Mouse (Mus musculus): ENCODE data around the gene Cep152. TPM values are rescaled to one million over a fixed set of nuclear protein-coding genes. Genes with fewer than 3 reads are reported as not detected.

Cep152 gene
- total and polyA plus RNA-seq, 3 experiments = 0.51 to 1.4 (median 1.4) TPM

DNA sequence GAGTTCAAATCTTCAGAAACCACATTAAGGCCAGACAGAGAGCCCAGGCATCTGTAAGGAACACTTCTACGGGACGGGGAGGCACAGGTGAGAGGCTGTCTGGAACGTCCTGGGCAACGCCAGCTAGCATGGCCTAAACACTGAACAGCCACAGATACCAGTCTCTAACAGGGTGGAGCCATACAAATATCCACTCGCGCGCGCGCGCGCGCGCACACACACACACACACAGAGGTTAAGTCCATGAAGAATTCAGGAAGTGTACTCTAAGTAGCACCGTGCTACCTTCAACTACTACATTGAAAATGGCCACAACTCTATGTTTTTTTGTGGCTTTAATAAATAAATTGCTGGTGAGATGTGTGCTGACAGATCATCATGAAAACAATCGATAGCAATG lies 1.7 kb downstream of the Cep152 start:
- H3K27me3 ChIP-seq (ENCODE audit: control insufficient read depth, insufficient read depth, low read length) = no peaks in the 10 kb centered on the region
- H3K79me2 ChIP-seq (replicated peaks; ENCODE audit: control insufficient read depth, insufficient read depth, low read length) = no peaks in the 10 kb centered on the region
- TF ChIP-seq CTCF (IDR thresholded peaks at IDR 0.05) = no peak
- TF ChIP-seq POLR2A (IDR thresholded peaks at IDR 0.05; ENCODE audit: insufficient read depth, low read depth, low read length) = no peak
- TF ChIP-seq EP300 (IDR thresholded peaks at IDR 0.05; ENCODE audit: insufficient read depth, low read depth, low read length) = no peak
- H3K36me3 ChIP-seq (ENCODE audit: control insufficient read depth, insufficient read depth, low read length) = peaks cover 5% of the 10 kb centered on the region
- H3K27ac ChIP-seq = no peak overlapping the region
- no peaks in the 10 kb centered on the region; the same call in 1 of the 2 replicates for H3K4me1 ChIP-seq (ENCODE audit: control insufficient read depth, insufficient read depth, low read length)
- H3K4me3 ChIP-seq = no peak overlapping the region
- intact Hi-C loops (cut with DNase I) = no loop called here
- H3K9ac ChIP-seq (ENCODE audit: low read depth, low read length) = no peak overlapping the region
- no peak for DNase-seq
- 90% methylated on average over 15 of the region's 15 CpGs for WGBS

DNA sequence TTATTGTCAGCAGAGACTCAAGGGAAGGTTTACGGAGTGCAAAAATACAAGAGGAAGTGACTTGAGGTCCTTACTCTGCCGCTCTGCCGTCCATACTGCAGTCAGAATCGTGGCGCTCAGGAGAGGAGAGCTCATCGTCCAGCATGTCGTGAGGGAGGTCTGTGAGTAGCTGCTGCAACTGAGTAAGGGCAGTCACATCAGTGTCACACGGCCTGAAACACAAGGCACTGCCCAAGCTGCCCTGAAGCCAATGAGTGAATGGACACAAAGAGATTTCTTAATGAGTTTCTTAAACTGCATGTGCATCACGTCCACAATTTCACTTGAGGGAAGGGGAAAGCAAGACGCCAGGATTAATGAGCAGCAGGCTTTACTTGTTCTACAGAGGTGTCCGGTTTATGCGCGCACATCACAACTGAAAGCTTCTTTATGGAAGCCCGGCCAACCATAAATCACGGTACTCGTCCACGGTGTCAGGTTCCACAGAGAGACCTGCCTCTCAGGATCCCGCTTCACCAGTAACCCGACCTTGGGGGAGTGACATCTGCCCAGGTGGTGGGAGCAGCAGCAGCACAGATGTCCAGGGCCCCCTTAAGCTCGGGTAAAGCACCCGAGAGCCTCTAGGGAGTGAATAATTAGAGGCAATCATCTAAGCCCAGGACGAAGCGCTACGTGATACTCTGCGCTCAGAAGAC lies 4.6 kb downstream of the Cep152 start:
- TF ChIP-seq POLR2A (IDR thresholded peaks at IDR 0.05; ENCODE audit: insufficient read depth, low read depth, low read length) (no peak), EP300 (IDR thresholded peaks at IDR 0.05; ENCODE audit: insufficient read depth, low read depth, low read length) (no peak), CTCF (IDR thresholded peaks at IDR 0.05) (no peak)
- no peaks in the 10 kb centered on the region for H3K4me1 ChIP-seq (ENCODE audit: control insufficient read depth, insufficient read depth, low read length)
- no peaks in the 10 kb centered on the region for H3K27me3 ChIP-seq (ENCODE audit: control insufficient read depth, insufficient read depth, low read length)
- intact Hi-C loops (cut with DNase I) = no loop called here
- H3K27ac ChIP-seq = no peak overlapping the region
- no peak overlapping the region for H3K9ac ChIP-seq (ENCODE audit: low read depth, low read length)
- 91% methylated on average over 25 of the region's 25 CpGs for WGBS
- no peaks in the 10 kb centered on the region for H3K79me2 ChIP-seq (replicated peaks; ENCODE audit: control insufficient read depth, insufficient read depth, low read length)
- DNase-seq = no peak
- H3K4me3 ChIP-seq = no peak overlapping the region
- peaks cover 5% of the 10 kb centered on the region for H3K36me3 ChIP-seq (ENCODE audit: control insufficient read depth, insufficient read depth, low read length)

DNA sequence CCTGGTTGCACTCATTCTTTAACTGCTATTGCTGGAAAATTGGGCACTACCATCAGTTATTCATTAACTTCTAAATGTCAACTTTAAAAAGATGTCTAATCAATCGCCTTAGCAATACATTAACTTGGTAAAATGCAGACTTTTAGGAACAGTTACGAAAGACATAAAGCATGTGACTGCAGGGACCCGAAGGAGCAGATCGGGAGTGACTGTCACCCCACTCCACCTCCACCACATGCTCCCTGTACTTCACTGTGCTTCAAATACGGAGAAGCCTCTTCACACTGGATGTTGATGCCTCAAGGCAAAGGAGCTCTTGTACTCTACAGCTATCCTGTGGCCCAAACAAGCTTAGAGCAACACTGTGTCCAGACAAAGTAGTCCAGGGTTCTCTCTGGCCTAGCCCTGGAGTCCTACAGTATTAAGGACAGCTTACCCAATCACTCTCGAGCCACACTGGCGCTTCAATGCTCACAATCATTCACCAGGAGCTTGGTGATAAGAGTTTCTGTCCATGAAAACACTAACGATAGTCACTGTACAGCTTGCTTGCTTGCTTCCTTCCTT lies 9.0 kb downstream of the Cep152 start:
- no peaks in the 10 kb centered on the region for H3K79me2 ChIP-seq (replicated peaks; ENCODE audit: control insufficient read depth, insufficient read depth, low read length)
- intact Hi-C loops (cut with DNase I) = no loop called here
- H3K9ac ChIP-seq (ENCODE audit: low read depth, low read length) = no peak overlapping the region
- H3K4me3 ChIP-seq = no peak overlapping the region
- H3K36me3 ChIP-seq (ENCODE audit: control insufficient read depth, insufficient read depth, low read length) = no peaks in the 10 kb centered on the region
- 71% methylated on average over 8 of the region's 8 CpGs for WGBS
- no peak overlapping the region for H3K27ac ChIP-seq
- no peaks in the 10 kb centered on the region for H3K4me1 ChIP-seq (ENCODE audit: control insufficient read depth, insufficient read depth, low read length)
- no peak for DNase-seq
- no peak for TF ChIP-seq EP300 (IDR thresholded peaks at IDR 0.05; ENCODE audit: insufficient read depth, low read depth, low read length)
- TF ChIP-seq POLR2A (IDR thresholded peaks at IDR 0.05; ENCODE audit: insufficient read depth, low read depth, low read length) = no peak
- no peak for TF ChIP-seq CTCF (IDR thresholded peaks at IDR 0.05)
- no peaks in the 10 kb centered on the region for H3K27me3 ChIP-seq (ENCODE audit: control insufficient read depth, insufficient read depth, low read length)

DNA sequence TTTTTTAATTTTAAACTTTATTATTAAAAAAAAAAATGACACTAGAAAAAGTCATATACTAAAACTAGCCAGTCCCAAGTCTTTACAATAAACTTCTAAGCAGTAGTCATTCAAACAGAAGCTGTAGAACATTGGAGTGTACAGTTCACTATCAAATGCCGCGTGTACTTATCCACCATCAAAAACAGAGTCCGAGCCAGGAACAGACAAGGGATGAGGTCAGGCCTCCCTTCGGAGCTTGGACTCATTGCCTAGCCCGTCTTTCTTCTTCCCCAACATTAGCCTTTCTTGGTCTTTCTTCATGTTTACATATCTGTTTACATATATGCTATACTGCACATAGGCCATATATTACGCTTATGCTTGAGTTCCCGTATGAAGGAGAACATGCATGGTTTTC lies 9.5 kb downstream of the Cep152 start:
- Histone ChIP-seq H3K4me1 (ENCODE audit: control insufficient read depth, insufficient read depth, low read length) (no peaks in the 10 kb centered on the region), H3K27ac (no peak overlapping the region), H3K27me3 (ENCODE audit: control insufficient read depth, insufficient read depth, low read length) (no peaks in the 10 kb centered on the region), H3K9ac (ENCODE audit: low read depth, low read length) (no peak overlapping the region), H3K4me3 (no peak overlapping the region), H3K36me3 (ENCODE audit: control insufficient read depth, insufficient read depth, low read length) (no peaks in the 10 kb centered on the region), H3K79me2 (replicated peaks; ENCODE audit: control insufficient read depth, insufficient read depth, low read length) (no peaks in the 10 kb centered on the region)
- WGBS = 81% methylated on average over 7 of the region's 7 CpGs
- intact Hi-C loops (cut with DNase I) = no loop called here
- DNase-seq = no peak
- TF ChIP-seq EP300 (IDR thresholded peaks at IDR 0.05; ENCODE audit: insufficient read depth, low read depth, low read length) = no peak
- TF ChIP-seq CTCF (IDR thresholded peaks at IDR 0.05) = no peak
- no peak for TF ChIP-seq POLR2A (IDR thresholded peaks at IDR 0.05; ENCODE audit: insufficient read depth, low read depth, low read length)

DNA sequence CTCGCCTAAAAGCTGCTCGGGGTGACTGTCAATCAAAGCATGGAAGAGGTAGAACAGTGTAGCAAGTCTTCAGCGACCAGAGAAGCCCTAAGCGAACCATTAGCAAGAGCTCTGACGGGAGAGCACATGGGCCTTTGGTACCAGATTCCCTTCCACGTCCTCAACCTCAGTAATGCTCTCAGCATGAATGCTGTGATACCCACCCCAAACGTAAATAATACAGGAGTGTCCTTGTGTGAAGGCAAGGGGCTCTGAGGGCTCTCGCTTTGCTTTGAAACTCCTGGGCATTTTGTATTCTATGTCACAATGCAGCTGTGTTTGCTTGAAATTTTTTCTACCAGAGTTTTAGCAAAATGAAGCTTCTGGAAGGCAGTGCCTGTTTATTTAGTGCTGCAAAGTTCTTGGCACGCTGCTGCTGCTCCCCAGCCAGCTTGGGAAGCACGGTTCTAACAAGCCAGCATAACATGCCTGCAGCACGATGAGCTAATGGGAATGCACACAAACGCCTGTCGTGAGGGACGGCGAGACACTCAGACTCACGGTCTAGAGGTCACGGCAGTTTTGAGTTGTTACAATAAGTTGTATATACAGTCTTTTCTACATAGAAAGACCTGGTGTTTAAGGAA lies 18.6 kb downstream of the Cep152 start:
- Histone ChIP-seq H3K4me3 (no peak overlapping the region), H3K79me2 (replicated peaks; ENCODE audit: control insufficient read depth, insufficient read depth, low read length) (no peaks in the 10 kb centered on the region), H3K27ac (no peak overlapping the region), H3K4me1 (ENCODE audit: control insufficient read depth, insufficient read depth, low read length) (peaks cover 2% of the 10 kb centered on the region; the same call in 1 of the 2 replicates), H3K27me3 (ENCODE audit: control insufficient read depth, insufficient read depth, low read length) (no peaks in the 10 kb centered on the region), H3K36me3 (ENCODE audit: control insufficient read depth, insufficient read depth, low read length) (no peaks in the 10 kb centered on the region), H3K9ac (ENCODE audit: low read depth, low read length) (no peak overlapping the region)
- intact Hi-C loops (cut with DNase I) = no loop called here
- 62% methylated on average over 17 of the region's 17 CpGs for WGBS
- TF ChIP-seq EP300 (IDR thresholded peaks at IDR 0.05; ENCODE audit: insufficient read depth, low read depth, low read length) = 0 out of 2 replicates have a peak, but pooled peaks have one; percentile 44
- TF ChIP-seq POLR2A (IDR thresholded peaks at IDR 0.05; ENCODE audit: insufficient read depth, low read depth, low read length) = no peak
- DNase-seq = peak; percentile 51 to 69

DNA sequence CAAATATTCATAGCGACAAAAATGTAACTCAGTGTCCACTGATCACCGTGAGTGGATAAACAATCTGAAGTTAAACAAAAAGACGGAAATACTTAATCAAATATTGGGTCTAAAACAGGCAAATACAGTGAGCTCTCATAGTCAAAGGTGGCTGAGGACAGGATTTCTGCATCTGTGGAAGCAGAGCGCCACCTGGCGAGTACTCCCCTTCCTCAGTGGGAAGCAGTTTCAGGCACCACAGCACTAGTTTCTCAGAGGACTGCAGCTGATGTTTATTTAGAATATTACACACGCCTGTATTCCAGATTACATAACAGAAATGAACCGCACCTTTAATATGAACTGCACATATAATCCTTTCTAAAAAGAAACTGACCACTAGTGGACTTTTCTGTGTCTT lies 20.3 kb downstream of the Cep152 start:
- H3K79me2 ChIP-seq (replicated peaks; ENCODE audit: control insufficient read depth, insufficient read depth, low read length) = no peaks in the 10 kb centered on the region
- H3K27ac ChIP-seq = no peak overlapping the region
- no peak overlapping the region for H3K9ac ChIP-seq (ENCODE audit: low read depth, low read length)
- TF ChIP-seq EP300 (IDR thresholded peaks at IDR 0.05; ENCODE audit: insufficient read depth, low read depth, low read length) (peak; percentile 78), CTCF (IDR thresholded peaks at IDR 0.05) (peak; percentile 86), POLR2A (IDR thresholded peaks at IDR 0.05; ENCODE audit: insufficient read depth, low read depth, low read length) (no peak)
- 58% methylated on average over 7 of the region's 7 CpGs for WGBS
- H3K4me3 ChIP-seq = no peak overlapping the region
- intact Hi-C loops (cut with DNase I) = loop anchor here (1.0 to 5.0 kb wide), 3 partner anchors 152 to 342 kb away; no protein-coding TSS in a partner anchor
- H3K36me3 ChIP-seq (ENCODE audit: control insufficient read depth, insufficient read depth, low read length) = no peaks in the 10 kb centered on the region
- H3K27me3 ChIP-seq (ENCODE audit: control insufficient read depth, insufficient read depth, low read length) = no peaks in the 10 kb centered on the region
- H3K4me1 ChIP-seq (ENCODE audit: control insufficient read depth, insufficient read depth, low read length) = peaks cover 2% of the 10 kb centered on the region; the same call in 1 of the 2 replicates
- DNase-seq = peak; percentile 66 to 81
